ENCODE assay signal across 12 mouse cellular contexts in genomic region chr4:126118651-126119050, GRCm38 (mm10). TPM values are rescaled to one million over a fixed set of nuclear protein-coding genes. Genes with fewer than 3 reads are reported as not detected.
DNase-seq lines count a peak whose midpoint lies in the region; ATAC-seq and TF ChIP-seq lines count a peak whose summit lies in the region.
"Had no signal": no experiment of that assay in that cellular context is flagged by ENCODE, and none has a peak within 500 bp of the region (broad histone marks: within the 10 kb centered on the region; RNA-seq: fewer than 3 reads in every experiment).

No protein-coding gene starts in this region.

- no peak overlapping the region for H3K4me3 ChIP-seq in lung, embryonic 15.5 days
- no peak overlapping the region for H3K4me3 ChIP-seq in lung, postnatal 0 days (ENCODE audit: low read depth, low read length)
- H3K4me3 ChIP-seq: liver, embryonic 15.5 days had no signal

- TF ChIP-seq EP300 in lung, postnatal 0 days (IDR thresholded peaks at IDR 0.05), result no peak

- peaks cover 8% of the 10 kb centered on the region for H3K36me3 ChIP-seq in lung, embryonic 15.5 days
- H3K36me3 ChIP-seq in lung, postnatal 0 days (ENCODE audit: insufficient read depth, low read length), result no peaks in the 10 kb centered on the region
- H3K36me3 ChIP-seq: liver, embryonic 15.5 days had no signal

- TF ChIP-seq CTCF in lung, postnatal 0 days (IDR thresholded peaks at IDR 0.05), result no peak

- H3K27ac ChIP-seq in lung, embryonic 15.5 days, result no peak overlapping the region
- no peak overlapping the region for H3K27ac ChIP-seq in lung, postnatal 0 days (ENCODE audit: low read length)
- H3K27ac ChIP-seq: kidney, postnatal 0 days; liver, embryonic 15.5 days had no signal

- H3K27me3 ChIP-seq in lung, embryonic 15.5 days, result no peaks in the 10 kb centered on the region
- no peaks in the 10 kb centered on the region for H3K27me3 ChIP-seq in lung, postnatal 0 days (replicated peaks; ENCODE audit: insufficient read depth, low read length)
- H3K27me3 ChIP-seq: liver, embryonic 15.5 days had no signal

- 87% methylated on average over 4 of the region's 4 CpGs for WGBS in lung, embryonic 15.5 days
- WGBS in lung, postnatal 0 days, result 86% methylated on average over 4 of the region's 4 CpGs

- H3K9ac ChIP-seq in lung, embryonic 15.5 days, result 0 out of 2 replicates have a peak overlapping the region, but pooled peaks have one; percentile 10
- no peak overlapping the region for H3K9ac ChIP-seq in lung, postnatal 0 days (replicated peaks; ENCODE audit: low read depth)
- H3K9ac ChIP-seq: liver, embryonic 15.5 days had no signal

- H3K4me1 ChIP-seq in lung, embryonic 15.5 days, result peaks cover 47% of the 10 kb centered on the region
- H3K4me1 ChIP-seq in lung, postnatal 0 days (ENCODE audit: insufficient read depth, low read depth, low read length), result peaks cover 10% of the 10 kb centered on the region; the same call in 1 of the 2 replicates

- no peak for DNase-seq in lung, postnatal 14 days
- DNase-seq in cerebellum, postnatal 14 days, result peak; percentile 77 to 84
- DNase-seq in layer of hippocampus, adult 9-11 months, result peak; percentile 89
- peak; percentile 76 for DNase-seq in right cerebral cortex, postnatal 25 days
- no peak for DNase-seq in heart, adult 18-20 months
- DNase-seq in lung, postnatal 0 days (ENCODE audit: low spot score), result no peak
- DNase-seq: heart, postnatal 10 days; thymus, postnatal 14 days had no signal

- ATAC-seq in lung, embryonic 15.5 days (ENCODE audit: borderline replicate concordance, extremely low read depth, low FRiP score, low TSS enrichment), result no peak
- ATAC-seq in lung, postnatal 0 days, result no peak

- no peaks in the 10 kb centered on the region for H3K9me3 ChIP-seq in lung, embryonic 15.5 days
- H3K9me3 ChIP-seq in lung, postnatal 0 days (ENCODE audit: low read length), result no peaks in the 10 kb centered on the region
- H3K9me3 ChIP-seq: liver, embryonic 15.5 days had no signal

- H3K4me2 ChIP-seq in lung, embryonic 15.5 days, result no peak overlapping the region
- no peak overlapping the region for H3K4me2 ChIP-seq in lung, postnatal 0 days (replicated peaks; ENCODE audit: low read depth, low read length)
- H3K4me2 ChIP-seq: liver, embryonic 15.5 days had no signal

RNA-seq across cellular contexts. Expression of gene Stk40, which starts 14.9 kb away (rescaled TPM):
- 37.8 and 40.7 TPM in 2 replicates for polyA plus RNA-seq in lung, embryonic 15.5 days (2015; fragmentation: Nextera tagmentation; extraction: Ambion mirVana)
- total RNA-seq in heart, adult 18-20 months (2021), result 10 to 100 TPM; 41.4 to 52.6 TPM
- 26.7 and 30.6 TPM in 2 replicates for polyA plus RNA-seq in lung, postnatal 0 days (2015; fragmentation: Nextera tagmentation; extraction: Ambion mirVana)

RNA-seq across cellular contexts. Expression of gene Lsm10, which starts 22.2 kb away (rescaled TPM):
- polyA plus RNA-seq in lung, embryonic 15.5 days (2015; fragmentation: Nextera tagmentation; extraction: Ambion mirVana), result 50.3 and 54.1 TPM in 2 replicates
- 10 to 100 TPM; 13.3 to 15.3 TPM for total RNA-seq in heart, adult 18-20 months (2021)
- 62.2 and 64.1 TPM in 2 replicates for polyA plus RNA-seq in lung, postnatal 0 days (2015; fragmentation: Nextera tagmentation; extraction: Ambion mirVana)

RNA-seq across cellular contexts. Expression of gene Eva1b, which starts 28.9 kb away (rescaled TPM):
- 95.9 and 101 TPM in 2 replicates for polyA plus RNA-seq in lung, embryonic 15.5 days (2015; fragmentation: Nextera tagmentation; extraction: Ambion mirVana)
- total RNA-seq in heart, adult 18-20 months (2021), result 1 to 10 TPM; 8.8 to 9.5 TPM
- 151 TPM in 2 replicates for polyA plus RNA-seq in lung, postnatal 0 days (2015; fragmentation: Nextera tagmentation; extraction: Ambion mirVana)

RNA-seq across cellular contexts. Expression of gene Sh3d21, which starts 44.6 kb away (rescaled TPM):
- 7.2 and 9.4 TPM in 2 replicates for polyA plus RNA-seq in lung, embryonic 15.5 days (2015; fragmentation: Nextera tagmentation; extraction: Ambion mirVana)
- 1 to 10 TPM; 1.3 to 2.4 TPM for total RNA-seq in heart, adult 18-20 months (2021)
- polyA plus RNA-seq in lung, postnatal 0 days (2015; fragmentation: Nextera tagmentation; extraction: Ambion mirVana), result 23.3 and 30.7 TPM in 2 replicates
- total RNA-seq: common myeloid progenitor, adult 5-6 weeks had no signal

Comparison
In these comparisons a context has a peak if more than half of its experiments do, and no peak if none do; other contexts are left out.
1. DNase-seq: peak in cerebellum, postnatal 14 days (2 of 2), layer of hippocampus, adult 9-11 months (single experiment) and right cerebral cortex, postnatal 25 days (single experiment); none in lung, postnatal 14 days (single experiment), heart, adult 18-20 months (0 of 2) and lung, postnatal 0 days (single experiment).